Mouse (Mus musculus) granulocyte monocyte progenitor cell, adult 5-6 weeks (primary cell): ENCODE results near the gene Stau1. TPM values are rescaled to one million over a fixed set of nuclear protein-coding genes. Genes with fewer than 3 reads are reported as not detected.

Experiments used
- ATAC-seq: replicated peaks from 2 replicates; pipeline ENCODE4 v1.8.0; 2016; ENCODE audit warnings: mild to moderate bottlenecking, moderate TSS enrichment, inconsistent platforms; ENCODE audit not compliant: poor library complexity, severe bottlenecking
- total RNA-seq, 2 experiments: library from RNA; stranded (forward) in 1 of 2; stranded (reverse) in 1 of 2; fragments of 200-712, 200-1000 nt in 1 of 2; fragments of >200 nt in 1 of 2; fragmentation: Nextera tagmentation in 1 of 2; gene quantifications; 2 replicates each; pipeline ENCODE4 v1.2.3; 2014 to 2017

Gene Stau1
- total RNA-seq, 2 experiments from 2014 or later, result 25.4 to 46.7 TPM

DNA sequence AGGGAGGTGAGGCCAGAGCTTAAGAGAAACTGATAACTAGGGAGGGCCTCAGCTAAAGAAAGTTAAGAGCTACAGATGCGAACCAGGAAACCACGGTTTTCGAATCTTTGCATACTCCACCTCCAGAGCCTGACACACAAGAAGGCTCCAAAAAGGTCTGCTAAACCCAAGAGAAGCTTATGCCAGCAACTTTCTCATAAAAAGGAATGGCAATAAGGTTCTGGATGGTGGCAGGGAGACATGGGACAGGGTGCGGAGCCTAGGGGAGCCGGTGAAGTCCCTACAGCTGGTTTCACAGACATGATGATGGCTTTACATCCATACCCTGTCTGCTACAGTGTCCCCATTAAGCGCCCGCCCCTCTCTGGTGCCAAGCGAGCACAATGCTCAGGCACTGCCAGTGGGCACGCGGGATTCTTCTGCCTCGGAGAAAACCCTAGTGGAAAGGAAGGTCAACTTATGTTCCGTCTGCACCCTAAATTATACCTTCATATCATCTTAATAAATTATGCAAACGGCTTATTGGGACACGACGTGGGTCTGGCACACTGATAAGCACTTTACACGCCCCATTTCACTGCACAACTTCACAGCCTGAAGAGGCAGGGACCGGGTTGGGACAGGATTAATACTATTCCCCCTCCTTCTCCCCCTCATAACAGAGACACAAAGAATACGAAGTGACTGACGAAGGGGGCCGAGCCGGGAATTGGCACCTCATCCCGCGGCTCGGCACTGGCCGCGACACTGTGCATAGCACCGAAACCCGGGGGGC, 891 bp downstream of the Stau1 start:
- peak; percentile 8 for ATAC-seq

DNA sequence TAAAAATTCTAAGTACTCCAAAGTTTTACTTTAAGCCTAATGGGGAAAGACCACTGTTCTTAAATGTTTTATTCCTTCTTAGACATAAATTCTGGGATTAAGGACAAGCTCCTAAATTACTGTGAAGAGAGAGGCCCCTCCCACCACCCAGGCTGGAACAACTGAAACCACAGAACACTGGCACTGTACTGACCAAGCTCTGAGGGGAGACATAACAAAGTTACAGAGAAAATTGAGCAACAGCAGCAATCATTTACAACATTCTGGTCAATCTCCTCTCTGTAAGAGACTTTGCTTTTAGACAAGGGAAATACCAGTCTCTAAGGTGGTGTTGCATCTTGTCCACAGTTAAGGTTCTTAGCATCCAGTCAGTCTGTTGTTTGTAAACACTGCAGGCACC, 4.2 kb downstream of the Stau1 start:
- ATAC-seq, result peak; percentile 55

DNA sequence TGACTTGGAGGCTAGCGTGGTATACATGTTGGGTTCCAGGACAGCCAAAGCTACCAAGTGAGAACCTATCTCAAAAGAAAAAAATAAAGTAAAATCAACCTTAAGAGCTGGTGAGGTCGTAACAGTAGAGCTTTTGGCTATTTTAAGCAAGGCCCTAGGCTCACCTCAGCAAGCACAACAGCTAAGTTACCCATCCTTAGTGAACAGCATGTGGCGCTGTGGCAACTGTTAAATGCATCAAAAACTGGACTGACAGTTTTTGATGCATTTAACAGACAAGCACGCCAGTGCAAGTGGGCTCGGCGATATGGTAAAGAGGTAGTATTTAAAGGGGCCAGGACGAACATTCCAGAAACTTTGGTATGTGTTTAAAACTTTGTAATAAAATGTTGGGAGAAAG, 5.2 kb downstream of the Stau1 start:
- no peak for ATAC-seq

DNA sequence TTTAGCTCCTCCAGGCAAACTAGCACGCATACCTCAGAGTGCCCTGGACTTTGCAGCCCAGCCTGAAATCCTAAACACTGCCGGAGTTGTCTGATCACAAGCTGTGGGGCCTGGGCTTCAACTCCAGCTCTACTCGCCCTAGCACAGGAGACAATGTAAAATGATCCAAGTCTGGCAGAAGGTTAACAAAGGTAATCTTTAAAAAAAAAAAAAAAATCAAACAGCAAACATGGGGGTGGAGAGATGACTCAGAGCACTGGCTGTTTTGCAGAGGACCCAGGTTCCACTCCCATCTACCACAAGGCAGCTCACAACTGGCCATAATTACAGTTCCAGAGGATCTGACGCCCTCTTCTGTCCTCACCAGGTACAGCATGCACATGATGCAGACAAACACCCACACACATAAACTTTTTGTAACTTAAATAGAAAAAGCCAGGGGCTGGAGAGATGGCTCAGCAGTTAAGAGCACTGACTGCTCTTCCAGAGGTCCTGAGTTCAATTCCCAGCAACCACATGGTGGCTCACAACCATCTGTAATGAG, 12.7 kb downstream of the Stau1 start:
- ATAC-seq, result 0 out of 2 replicates have a peak, but pooled peaks have one; percentile 33

DNA sequence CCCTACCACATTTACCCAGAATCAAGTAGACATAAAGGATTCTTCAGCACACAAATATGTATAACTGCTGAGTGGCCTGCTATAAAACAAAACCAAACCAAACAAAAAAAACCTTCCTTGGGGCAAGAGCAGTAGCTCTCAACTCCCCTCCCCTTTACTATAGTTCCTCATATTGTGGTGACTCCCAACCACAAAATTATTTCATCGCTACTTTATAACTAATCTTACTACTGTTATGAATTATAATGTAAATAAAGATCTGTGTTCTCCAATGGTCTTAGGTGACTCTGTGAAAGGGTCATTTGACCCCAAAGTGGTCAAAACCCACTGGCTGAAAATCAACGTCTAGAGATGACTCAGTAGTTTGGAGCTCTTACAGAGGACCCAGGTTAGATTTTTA, 15.9 kb downstream of the Stau1 start:
- peak; percentile 52 for ATAC-seq

DNA sequence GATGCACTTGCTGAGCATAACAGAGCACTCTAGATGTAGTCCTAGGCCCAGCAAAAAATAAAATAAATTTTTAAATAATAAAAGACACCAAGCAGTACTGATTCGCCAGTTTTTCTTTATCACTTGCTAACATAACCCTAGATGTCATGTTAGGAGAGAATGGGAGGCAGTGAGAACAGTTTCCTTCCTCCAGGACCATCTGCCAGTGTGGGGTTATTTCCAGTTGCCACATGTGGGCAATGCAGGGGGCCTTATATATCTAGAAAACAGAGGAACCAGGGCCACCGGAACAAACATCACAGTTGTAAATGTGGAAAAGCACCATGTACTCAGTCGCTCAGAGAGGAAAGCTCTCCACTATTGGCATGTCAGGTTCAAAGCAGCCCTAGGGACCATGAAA, 18.6 kb downstream of the Stau1 start:
- ATAC-seq, result peak; percentile 42

DNA sequence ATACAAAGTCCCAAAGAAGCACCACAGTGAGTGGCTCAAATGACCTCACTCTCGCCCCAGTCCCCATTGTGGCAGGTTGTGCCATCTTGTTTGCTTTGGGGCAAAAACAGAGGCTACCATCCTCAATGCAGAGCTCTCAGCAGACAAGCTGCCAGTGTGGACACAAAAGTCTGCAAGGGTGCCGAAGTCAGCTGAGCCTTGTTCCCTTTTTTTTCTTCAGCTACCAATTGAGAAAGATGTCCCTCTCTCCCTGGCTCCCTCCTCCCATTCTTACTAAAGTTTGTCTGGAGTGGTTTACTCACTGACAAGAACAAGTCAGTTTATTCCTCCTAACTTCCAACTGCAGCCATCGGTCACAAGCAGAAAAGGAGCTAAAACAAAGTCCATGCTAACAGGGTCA, 19.7 kb downstream of the Stau1 start:
- peak; percentile 73 for ATAC-seq

DNA sequence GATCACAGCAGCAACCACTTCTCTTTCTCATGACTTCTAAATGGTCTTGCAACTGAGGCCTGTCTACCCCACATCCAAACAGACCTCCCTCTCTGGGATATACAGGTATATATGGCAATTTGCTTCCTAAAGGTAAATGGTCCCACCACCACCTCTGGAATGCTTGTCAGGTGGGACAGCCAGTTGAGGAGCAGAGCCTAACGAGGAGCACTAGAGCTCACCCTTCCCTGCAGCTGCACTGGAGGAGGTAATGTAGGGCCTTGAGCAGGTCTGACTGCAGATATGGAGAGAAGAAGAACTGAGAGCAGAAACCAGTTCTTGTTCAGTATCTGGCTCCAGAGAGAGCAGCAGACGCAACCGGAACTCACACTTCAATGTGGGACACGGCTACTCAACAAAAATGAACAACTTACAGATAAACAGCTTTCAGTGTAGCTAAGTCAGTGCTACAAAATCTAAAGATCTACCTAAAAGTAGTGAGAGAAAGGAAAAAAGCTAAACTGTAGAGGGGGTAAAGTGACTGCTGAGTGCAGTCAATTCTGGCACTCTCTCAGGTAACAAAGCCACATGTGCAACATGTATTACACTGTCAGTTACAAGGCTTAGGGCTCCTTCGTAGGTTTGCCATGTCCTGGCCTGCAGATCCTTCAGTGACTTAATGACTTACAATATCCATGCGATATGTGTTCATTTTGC, 21.8 kb downstream of the Stau1 start:
- peak; percentile 43 for ATAC-seq

DNA sequence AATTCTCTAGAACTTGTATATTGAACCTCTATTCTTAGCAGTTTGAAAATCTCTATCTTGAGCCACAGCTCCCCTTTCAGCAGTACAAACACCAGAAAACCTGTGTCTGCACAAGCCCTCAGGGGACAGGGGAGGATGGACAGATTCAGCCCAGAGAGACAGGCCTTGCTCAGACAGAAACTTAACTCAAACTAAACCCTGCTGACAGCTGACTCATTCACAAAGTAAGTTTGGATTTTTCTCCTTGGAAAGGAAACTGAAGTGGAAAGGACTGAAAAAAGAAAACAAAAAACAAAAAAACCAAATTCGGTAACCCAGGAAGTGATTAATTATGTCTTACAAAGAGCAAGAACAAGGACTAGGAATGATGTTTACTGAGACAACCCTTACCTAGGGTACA, 22.9 kb downstream of the Stau1 start:
- ATAC-seq, result no peak

DNA sequence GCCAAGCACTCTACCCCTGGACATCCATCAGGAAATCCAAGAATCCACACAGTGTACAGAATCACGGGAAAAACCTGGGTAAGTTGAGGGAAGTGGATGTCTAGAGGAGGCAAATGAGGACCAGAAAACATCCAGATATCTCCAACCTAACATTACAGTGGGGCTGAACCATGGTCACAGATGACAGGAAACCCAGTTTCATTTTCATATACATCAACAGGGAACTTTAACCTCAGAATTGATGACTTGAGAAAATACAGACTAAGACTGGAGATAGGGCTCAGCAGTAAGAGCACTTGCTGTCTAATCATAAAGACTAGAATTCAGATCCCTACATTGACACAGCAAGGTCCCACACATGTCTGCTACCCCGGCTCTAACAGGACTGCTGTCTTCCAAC, 31.3 kb downstream of the Stau1 start:
- 0 out of 2 replicates have a peak, but pooled peaks have one; percentile 31 for ATAC-seq

DNA sequence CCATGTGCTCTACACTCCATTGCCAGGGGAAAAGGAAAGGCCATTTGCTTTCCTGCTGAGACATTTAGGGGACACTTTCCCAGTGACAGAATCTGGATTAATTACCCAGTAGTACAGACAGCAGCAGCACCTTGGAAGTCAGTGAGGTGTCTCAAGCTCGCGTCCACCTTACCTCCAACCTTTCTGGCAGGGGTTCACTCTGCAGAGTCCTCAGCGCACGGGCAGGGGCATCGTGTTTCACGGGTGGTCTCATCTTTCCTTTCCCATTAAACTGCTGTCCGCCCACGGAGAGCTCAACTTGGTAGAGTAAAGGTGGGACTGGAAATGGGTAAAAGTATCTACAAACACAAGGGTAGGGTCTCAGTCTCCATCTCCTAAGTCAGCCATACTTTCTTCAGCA, 32.8 kb downstream of the Stau1 start:
- no peak for ATAC-seq

DNA sequence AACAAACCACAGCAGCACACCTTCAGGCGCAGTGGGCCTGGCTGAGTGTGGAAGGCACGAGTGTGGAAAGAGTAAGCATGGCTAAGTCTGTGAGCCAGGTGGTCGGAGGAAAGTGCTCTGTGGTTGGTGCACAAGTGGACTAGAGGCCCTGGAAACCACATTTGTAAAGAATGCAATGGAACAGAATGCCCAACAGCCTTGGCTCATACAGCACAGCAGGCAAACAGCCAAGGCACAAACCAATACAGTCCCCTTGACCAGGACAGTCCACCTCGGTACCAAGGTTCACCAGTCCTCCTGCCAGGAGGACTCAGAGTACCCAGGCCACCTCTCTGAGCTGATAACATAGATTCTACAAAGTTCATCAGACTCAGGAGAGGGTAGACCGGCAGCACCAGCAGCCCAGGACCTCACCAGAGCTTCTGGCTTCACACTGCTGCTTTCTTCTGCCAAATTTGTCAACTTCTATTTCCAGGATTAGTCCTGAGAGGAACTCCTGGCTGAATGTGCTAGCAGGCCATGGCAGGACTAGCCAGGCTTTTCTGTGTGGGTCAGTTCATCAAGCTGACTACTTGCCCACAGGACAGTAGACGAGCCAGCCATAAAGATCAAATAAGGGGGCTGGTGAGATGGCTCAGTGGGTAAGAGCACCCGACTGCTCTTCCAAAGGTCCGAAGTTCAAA, 35.3 kb downstream of the Stau1 start:
- ATAC-seq, result no peak

DNA sequence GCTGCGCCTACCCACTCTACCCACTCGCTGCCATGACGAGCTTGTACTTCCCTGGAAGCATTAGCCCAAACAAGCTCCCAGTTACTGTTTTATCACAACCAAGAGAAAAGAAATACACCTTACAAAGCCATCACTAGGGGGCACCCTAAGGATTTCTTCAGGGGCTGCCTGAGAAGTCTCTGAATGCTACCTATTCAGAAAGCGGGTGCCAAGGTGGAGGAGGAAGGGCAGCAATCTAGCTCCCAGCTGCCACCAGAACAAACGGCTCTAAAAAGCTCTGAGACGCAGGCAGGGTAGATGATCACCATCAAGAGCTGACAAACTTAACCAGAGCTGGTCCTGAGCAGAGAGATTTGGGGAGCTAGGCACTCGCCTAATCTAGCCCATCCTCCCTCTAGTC, 39.3 kb downstream of the Stau1 start:
- ATAC-seq, result peak; percentile 51

DNA sequence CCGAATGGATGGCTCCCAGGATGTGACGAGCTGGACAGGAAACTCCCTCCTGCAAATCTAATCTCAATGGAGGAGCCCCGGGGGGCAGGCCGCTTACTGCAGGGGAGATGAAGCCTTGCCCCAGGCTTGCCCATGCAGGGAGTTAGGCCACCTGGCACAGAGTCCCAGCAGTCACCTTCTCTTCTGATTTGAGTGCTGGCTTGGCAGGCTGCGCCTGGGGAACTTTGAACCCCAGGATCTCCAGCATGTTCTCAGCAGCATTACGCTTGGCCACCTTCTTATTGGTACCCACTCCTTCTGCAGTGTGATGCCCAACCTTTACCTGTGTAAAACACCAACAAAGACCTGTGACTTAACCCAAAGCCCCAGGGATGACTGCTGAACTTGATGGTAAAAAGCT, 43.9 kb downstream of the Stau1 start:
- ATAC-seq, result no peak

DNA sequence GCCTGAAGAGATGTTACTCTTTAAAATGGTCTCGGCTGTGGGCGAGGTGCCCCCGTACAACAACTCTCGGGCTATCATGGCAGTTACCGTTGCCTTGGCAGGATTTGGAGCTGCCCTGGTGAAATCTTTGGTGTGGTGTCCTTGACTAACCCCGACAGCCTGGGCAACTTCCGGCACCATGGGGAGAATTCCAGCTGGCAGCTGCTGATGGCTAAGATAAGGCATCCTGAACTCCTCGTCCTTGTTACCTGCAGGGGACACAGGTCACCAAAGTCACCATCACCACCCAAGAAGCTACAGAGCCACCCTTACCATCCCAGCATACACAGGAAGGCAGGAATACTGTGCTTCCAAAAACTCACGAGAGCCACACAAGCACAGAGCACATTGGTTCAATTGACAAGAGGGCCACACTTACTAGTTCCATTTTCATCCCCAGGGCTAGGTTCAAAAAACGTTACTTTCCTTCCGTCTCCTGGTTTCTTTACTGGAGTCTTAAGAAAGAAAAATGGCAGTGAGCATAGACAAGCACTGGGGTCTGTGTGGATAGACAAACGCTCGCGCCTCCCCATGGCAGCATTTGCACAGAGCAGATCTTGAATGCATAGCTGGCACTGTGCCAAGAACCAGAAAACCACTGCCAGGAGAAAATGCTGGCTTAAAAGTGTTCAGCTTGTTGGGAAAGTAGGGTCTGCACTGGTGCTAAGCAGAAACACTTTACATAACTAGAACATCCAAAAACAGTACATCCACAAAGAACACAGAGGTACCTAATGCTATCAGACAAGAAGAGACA, 45.0 kb downstream of the Stau1 start:
- no peak for ATAC-seq

DNA sequence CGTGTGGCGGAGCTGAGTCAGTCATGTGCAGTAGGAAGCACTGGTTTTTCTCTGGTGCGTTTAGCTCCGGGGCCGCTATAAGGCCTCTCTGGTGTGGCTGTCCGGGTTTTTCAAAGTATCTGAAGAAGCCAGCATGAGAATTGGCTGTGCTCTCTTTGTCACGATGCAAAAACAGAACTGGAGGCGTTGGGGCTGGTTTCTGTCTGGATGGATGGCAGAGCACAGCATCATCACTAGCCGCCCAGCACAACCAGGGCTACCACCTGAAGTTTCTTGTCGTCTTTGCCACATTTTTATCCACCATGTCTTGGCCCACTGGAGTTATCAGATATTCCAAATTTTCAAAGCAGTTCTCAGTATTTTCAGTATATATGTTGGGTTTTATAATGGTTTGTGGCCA, 47.2 kb downstream of the Stau1 start:
- ATAC-seq, result no peak

DNA sequence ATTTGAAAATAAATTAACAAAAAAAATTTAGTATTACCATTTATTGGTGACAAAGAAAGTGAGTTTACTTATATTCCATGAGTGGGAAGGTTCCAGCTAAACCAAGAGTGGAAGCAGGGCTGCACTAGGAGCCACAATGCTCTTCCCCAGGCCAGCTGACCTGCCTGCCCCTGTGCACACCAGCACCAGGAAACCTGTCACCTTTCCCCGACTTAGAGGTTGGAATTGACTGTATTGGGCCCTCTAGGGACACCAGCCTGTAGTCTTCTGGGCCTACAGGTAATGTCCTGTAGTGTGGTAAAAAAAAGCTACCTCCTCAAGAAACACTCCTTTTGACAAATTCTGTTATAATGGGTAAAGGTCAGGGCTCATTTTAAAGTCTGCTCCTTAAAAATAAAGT, 47.9 kb downstream of the Stau1 start:
- no peak for ATAC-seq

DNA sequence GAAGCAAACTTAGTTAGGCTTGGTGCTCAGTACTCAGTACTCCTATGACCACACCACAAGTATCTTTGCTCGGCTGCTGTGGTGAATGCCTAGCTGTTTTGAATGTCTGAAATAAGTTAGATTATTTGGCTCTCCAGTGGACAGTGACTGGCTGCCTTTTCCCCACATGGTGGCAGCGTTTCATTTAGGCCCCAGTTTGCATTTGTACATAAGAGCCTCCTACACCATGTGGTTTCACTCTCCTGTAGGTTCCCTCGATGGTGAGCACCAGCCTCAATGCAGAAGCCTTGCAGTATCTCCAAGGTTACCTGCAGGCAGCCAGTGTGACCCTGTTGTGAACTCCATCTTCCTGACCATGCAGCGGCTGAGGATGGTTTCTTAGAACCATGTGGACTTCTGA, 50.6 kb downstream of the Stau1 start:
- no peak for ATAC-seq

DNA sequence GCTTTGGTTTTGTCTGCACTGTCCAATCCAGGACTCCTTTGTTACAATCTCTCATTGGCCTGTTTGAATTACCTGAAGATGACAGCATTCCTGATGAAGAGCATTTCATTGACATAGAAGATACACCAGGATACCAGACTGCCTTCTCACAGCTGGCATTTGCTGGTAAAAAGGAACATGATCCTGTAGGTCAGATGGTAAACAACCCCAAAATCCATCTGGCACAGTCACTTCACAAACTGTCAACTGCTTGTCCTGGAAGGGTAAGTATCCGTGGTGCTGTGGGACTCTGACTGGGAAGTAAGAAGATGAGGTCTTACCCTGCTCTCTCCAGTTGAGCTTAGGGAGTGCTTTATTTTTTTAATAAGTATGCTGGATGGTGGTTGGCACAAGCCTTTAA, 51.8 kb downstream of the Stau1 start:
- no peak for ATAC-seq

DNA sequence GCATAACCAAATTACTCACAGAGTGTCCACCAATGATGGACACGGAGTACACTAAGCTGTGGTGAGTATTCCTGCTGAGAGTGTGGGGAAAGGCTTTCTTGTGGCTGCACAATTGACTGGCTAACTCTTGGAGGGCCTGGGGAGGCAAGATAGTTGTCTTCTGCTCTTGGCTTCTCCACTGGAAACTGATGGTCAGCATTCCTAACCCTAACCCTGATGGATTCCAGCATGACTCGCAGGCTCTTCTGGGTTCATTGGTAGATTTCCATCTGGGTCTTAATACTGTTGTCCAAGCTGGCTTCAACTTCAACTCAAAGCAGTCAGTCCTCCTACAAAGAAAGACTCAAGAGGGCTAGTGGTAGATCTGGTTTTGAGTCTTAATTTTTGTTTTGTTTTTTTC, 53.0 kb downstream of the Stau1 start:
- ATAC-seq, result no peak
